1 mouse cellular context compared by ENCODE assay signal in the genomic region with DNA sequence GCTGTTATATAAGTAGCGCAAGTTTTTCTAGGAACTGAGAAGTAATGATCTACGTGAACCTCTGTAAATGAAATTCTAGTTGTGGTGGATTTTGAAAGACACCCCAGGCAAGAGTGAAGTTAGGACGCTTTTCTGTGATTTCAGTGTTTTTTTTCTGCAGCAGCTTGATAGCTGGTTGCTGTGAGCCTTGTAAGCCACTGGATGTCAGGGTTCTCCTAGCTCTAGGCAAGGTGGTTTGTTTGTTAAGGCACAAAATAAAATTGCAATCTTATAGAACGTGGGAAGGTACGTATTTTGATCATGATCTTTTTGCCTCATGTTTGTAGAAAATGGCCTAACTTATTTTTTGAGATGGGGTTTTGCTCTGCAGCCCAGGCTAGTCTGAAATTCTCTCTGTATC.
TF ChIP-seq lines count a peak whose summit lies in the region.

No protein-coding gene starts in this region.

TF ChIP-seq in CH12.LX, 34 proteins besides CTCF, POLR2A, EP300 and RAD21:
- TF ChIP-seq USF1 (IDR thresholded peaks at IDR 0.05; ENCODE audit: low read depth, low read length) (no peak), PAX5 (IDR thresholded peaks at IDR 0.05; ENCODE audit: low read length) (no peak), CHD1 (IDR thresholded peaks at IDR 0.05; ENCODE audit: low read depth, low read length) (no peak), SMC3 (IDR thresholded peaks at IDR 0.05; ENCODE audit: low read depth, low read length) (peak; percentile 21), ZNF384 (IDR thresholded peaks at IDR 0.05; ENCODE audit: low read depth, low read length) (0 out of 2 replicates have a peak, but pooled peaks have one; percentile 17)
